Mouse (Mus musculus) central nervous system, embryonic 14 days (tissue): ENCODE results near the gene Spin1. TPM values are rescaled to one million over a fixed set of nuclear protein-coding genes. Genes with fewer than 3 reads are reported as not detected.

Source experiments
- polyA plus RNA-seq: library from polyadenylated mRNA; depleted of rRNA; stranded (reverse); fragments of >200 nt; gene quantifications from 2 replicates; pipeline ENCODE4 v1.2.3, GENCODE M21; 2012; rRNA removed

Spin1 gene
- 93.8 and 99.7 TPM in 2 replicates for polyA plus RNA-seq

GRCm38 (mm10) chr13:51100233-51101015 is at the start of gene Spin1:
TSS of gene Spin1 (plus strand) at chr13:51100880.

GRCm38 (mm10) chr13:51170691-51171680 is 70.3 kb downstream of the Spin1 start, which contains the start of gene Nxnl2:
TSS of gene Nxnl2 (plus strand) at chr13:51171022.

Other genes starting within 250 kb of the Spin1 start
- gene Nxnl2, start 70.1 kb downstream of the Spin1 start, polyA plus RNA-seq = 1.3 and 2.2 TPM in 2 replicates